Mouse (Mus musculus) urinary bladder, adult 18-20 months (tissue): ENCODE measurements at regions not wholly inside any gene's neighbourhood (a gene's known extent, or its start where the extent isn't known, plus 50 kb on each side); places are given as distances from the start of the nearest gene placed in this dataset.

Experiments used
- DNase-seq, 2 experiments: peaks; one replicate each; pipeline ENCODE4 v3.0.0; 2022; ENCODE audit warnings: low spot score in 2 of 2, mixed read lengths in 2 of 2

- DNase-seq: no peak
Measured at GRCm38 (mm10) chr5:103309806-103310525, 98.8 kb upstream of the Mapk10 start.

- peak; percentile 28 for DNase-seq
Measured at GRCm38 (mm10) chr5:103305716-103306447, 94.7 kb upstream of the Mapk10 start.

GRCm38 (mm10) chr5:103304975-103305374 is 93.8 kb upstream of the Mapk10 start:
- DNase-seq: no peak

- no peak for DNase-seq
Measured at GRCm38 (mm10) chr5:103302744-103303143, 91.6 kb upstream of the Mapk10 start.

GRCm38 (mm10) chr5:103301303-103301702 is 90.2 kb upstream of the Mapk10 start:
- no peak for DNase-seq

GRCm38 (mm10) chr5:103293953-103294352 is 82.8 kb upstream of the Mapk10 start:
- no peak for DNase-seq

- no peak for DNase-seq
Measured at GRCm38 (mm10) chr5:103291691-103292090, 80.6 kb upstream of the Mapk10 start.

- no peak for DNase-seq
Measured at GRCm38 (mm10) chr5:103291219-103291618, 80.1 kb upstream of the Mapk10 start.

- no peak for DNase-seq
Measured at GRCm38 (mm10) chr5:103269206-103269605, 58.1 kb upstream of the Mapk10 start.

GRCm38 (mm10) chr5:103264903-103265302 is 53.8 kb upstream of the Mapk10 start:
- no peak for DNase-seq

- no peak for DNase-seq
Measured at GRCm38 (mm10) chr5:103261406-103261805, 50.3 kb upstream of the Mapk10 start.
